Mouse (Mus musculus) CH12.LX (cell line): Measurements from ENCODE around the gene Scgb1a1. TPM values are rescaled to one million over a fixed set of nuclear protein-coding genes. Genes with fewer than 3 reads are reported as not detected.

Experiments used
- DNase-seq: peaks from one replicate; pipeline ENCODE4 v3.0.0-alpha.2; 2013; ENCODE audit errors: extremely low read depth
- H3K27ac ChIP-seq: 2 replicates; pipeline ENCODE4 v1.5.1; 2012; ENCODE audit warnings: low read depth, mild to moderate bottlenecking, control low read depth, moderate library complexity; ENCODE audit not compliant: insufficient read depth
- H3K27me3 ChIP-seq: replicated peaks from 2 replicates; pipeline ENCODE3; 2012; ENCODE audit warnings: inconsistent platforms
- H3K36me3 ChIP-seq, 2 experiments: replicated peaks in 1 of 2; 2 replicates each; pipeline versions ENCODE3 to v1.6.1; 2012; ENCODE audit warnings: inconsistent platforms in 1 of 2, low read length in 1 of 2, mild to moderate bottlenecking in 1 of 2, mixed read lengths in 1 of 2, moderate library complexity in 1 of 2; ENCODE audit not compliant: control insufficient read depth in 1 of 2, insufficient read depth in 1 of 2
- H3K4me1 ChIP-seq, 2 experiments: 2 replicates each; pipeline ENCODE4 v1.6.1; 2012; ENCODE audit warnings: inconsistent platforms in 1 of 2, moderate library complexity in 1 of 2; ENCODE audit not compliant: insufficient read depth in 2 of 2, control insufficient read depth in 1 of 2
- H3K4me2 ChIP-seq: 2 replicates; pipeline ENCODE4 v1.6.1; 2012; ENCODE audit warnings: low read depth, mild to moderate bottlenecking, control low read depth; ENCODE audit not compliant: poor library complexity, insufficient read depth, severe bottlenecking
- H3K4me3 ChIP-seq, 3 experiments: fragments of 150-350 bp in 1 of 3; sonication (generic) in 1 of 3; replicated peaks in 1 of 3; 2 replicates each; pipeline versions ENCODE3 to v1.5.1; 2011 to 2012; ENCODE audit warnings: low read depth in 2 of 3, low read length in 2 of 3, mild to moderate bottlenecking in 2 of 3, moderate library complexity in 2 of 3, control low read depth in 1 of 3, improper control_type of control experiment in 1 of 3, inconsistent platforms in 1 of 3, mixed read lengths in 1 of 3; ENCODE audit not compliant: poor library complexity in 1 of 3
- H3K79me2 ChIP-seq: replicated peaks from 2 replicates; pipeline ENCODE4 v1.6.1; 2012; ENCODE audit warnings: mild to moderate bottlenecking, moderate library complexity; ENCODE audit not compliant: control insufficient read depth, poor library complexity, insufficient read depth, severe bottlenecking; ENCODE audit errors: extremely low read depth
- H3K9ac ChIP-seq: 2 replicates; pipeline ENCODE4 v1.6.1; 2012; ENCODE audit warnings: low read depth, mild to moderate bottlenecking, control low read depth, moderate library complexity; ENCODE audit not compliant: insufficient read depth
- H3K9me3 ChIP-seq: replicated peaks from 2 replicates; pipeline ENCODE3; 2012; ENCODE audit warnings: low read length, inconsistent platforms, mixed read lengths
- BHLHE40 ChIP-seq: IDR thresholded peaks from 2 replicates; pipeline ENCODE4 v1.6.1; 2011; ENCODE audit warnings: mild to moderate bottlenecking, low read depth, low read length, improper control_type of control experiment
- CHD1 ChIP-seq: IDR thresholded peaks from 2 replicates; pipeline ENCODE4 v1.6.1; 2012; ENCODE audit warnings: low read depth, low read length, improper control_type of control experiment, inconsistent platforms
- CHD2 ChIP-seq: IDR thresholded peaks from 2 replicates; pipeline ENCODE4 v1.6.1; 2011; ENCODE audit warnings: low read length, improper control_type of control experiment
- CTCF ChIP-seq, 2 experiments: IDR thresholded peaks in 1 of 2; conservative IDR thresholded peaks in 1 of 2; 2 replicates each; pipeline ENCODE4 v1.5.1; 2011 to 2012; ENCODE audit warnings: low read depth in 2 of 2, low read length in 2 of 2, improper control_type of control experiment in 1 of 2, inconsistent platforms in 1 of 2, mild to moderate bottlenecking in 1 of 2, moderate library complexity in 1 of 2
- E2F4 ChIP-seq: IDR thresholded peaks from 2 replicates; pipeline ENCODE4 v1.6.1; 2011; ENCODE audit warnings: low read depth, low read length, improper control_type of control experiment; ENCODE audit not compliant: insufficient replicate concordance
- ELF1 ChIP-seq: IDR thresholded peaks from 2 replicates; pipeline ENCODE4 v1.6.1; 2014; ENCODE audit warnings: low read depth, mild to moderate bottlenecking, inconsistent platforms, low read length, improper control_type of control experiment
- EP300 ChIP-seq: IDR thresholded peaks from 2 replicates; pipeline ENCODE4 v1.6.1; 2011; ENCODE audit warnings: low read length, improper control_type of control experiment
- GABPA ChIP-seq: IDR thresholded peaks from 2 replicates; pipeline ENCODE4 v1.6.1; 2012; ENCODE audit warnings: low read depth, low read length, improper control_type of control experiment, inconsistent platforms; ENCODE audit not compliant: insufficient replicate concordance
- HCFC1 ChIP-seq: IDR thresholded peaks from 2 replicates; pipeline ENCODE4 v1.6.1; 2012; ENCODE audit warnings: low read depth, mild to moderate bottlenecking, inconsistent platforms, low read length, improper control_type of control experiment
- IRF4 ChIP-seq: IDR thresholded peaks from 2 replicates; pipeline ENCODE4 v1.6.1; 2014; ENCODE audit warnings: low read depth, mild to moderate bottlenecking, inconsistent platforms, low read length, improper control_type of control experiment
- JUN ChIP-seq: IDR thresholded peaks from 2 replicates; pipeline ENCODE4 v1.6.1; 2011; ENCODE audit warnings: low read depth, mild to moderate bottlenecking, low read length, improper control_type of control experiment, moderate library complexity; ENCODE audit not compliant: insufficient read depth
- KAT2A ChIP-seq: IDR thresholded peaks from 2 replicates; pipeline ENCODE4 v1.6.1; 2012; ENCODE audit warnings: low read length, improper control_type of control experiment, inconsistent platforms; ENCODE audit not compliant: insufficient replicate concordance
- MAX ChIP-seq: IDR thresholded peaks from 2 replicates; pipeline ENCODE4 v1.6.1; 2011; ENCODE audit warnings: low read length, improper control_type of control experiment
- MXI1 ChIP-seq: IDR thresholded peaks from 2 replicates; pipeline ENCODE4 v1.6.1; 2011; ENCODE audit warnings: mild to moderate bottlenecking, low read depth, low read length, improper control_type of control experiment
- MYC ChIP-seq: IDR thresholded peaks from 2 replicates; pipeline ENCODE4 v1.6.1; 2011; ENCODE audit warnings: low read depth, mild to moderate bottlenecking, improper control_type of control experiment, low read length
- NELFE ChIP-seq: IDR thresholded peaks from 2 replicates; pipeline ENCODE4 v1.6.1; 2011; ENCODE audit warnings: low read depth, low read length, improper control_type of control experiment
- PAX5 ChIP-seq: IDR thresholded peaks from 2 replicates; pipeline ENCODE4 v1.6.1; 2012; ENCODE audit warnings: low read length, inconsistent platforms, mixed read lengths
- POLR2A ChIP-seq: IDR thresholded peaks from 2 replicates; pipeline ENCODE4 v1.6.1; 2011; ENCODE audit warnings: low read depth, mild to moderate bottlenecking, improper control_type of control experiment, low read length
- POLR2AphosphoS2 ChIP-seq: IDR thresholded peaks from 2 replicates; pipeline ENCODE4 v1.6.1; 2011; ENCODE audit warnings: low read depth, low read length, improper control_type of control experiment
- RAD21 ChIP-seq: IDR thresholded peaks from 2 replicates; pipeline ENCODE4 v1.6.1; 2011; ENCODE audit warnings: low read depth, mild to moderate bottlenecking, low read length, improper control_type of control experiment, moderate library complexity
- RCOR1 ChIP-seq: conservative IDR thresholded peaks from 2 replicates; pipeline ENCODE4 v1.6.1; 2012; ENCODE audit warnings: low read depth, mild to moderate bottlenecking, inconsistent platforms, low read length, improper control_type of control experiment
- SIN3A ChIP-seq: IDR thresholded peaks from 2 replicates; pipeline ENCODE4 v1.6.1; 2012; ENCODE audit warnings: low read length, improper control_type of control experiment, inconsistent platforms
- SMC3 ChIP-seq: IDR thresholded peaks from 2 replicates; pipeline ENCODE4 v1.6.1; 2011; ENCODE audit warnings: low read depth, low read length, improper control_type of control experiment
- TBP ChIP-seq: conservative IDR thresholded peaks from 2 replicates; pipeline ENCODE4 v1.6.1; 2011; ENCODE audit warnings: low read depth, low read length, improper control_type of control experiment
- TCF12 ChIP-seq: IDR thresholded peaks from 2 replicates; pipeline ENCODE4 v1.6.1; 2014; ENCODE audit warnings: low read depth, mild to moderate bottlenecking, inconsistent platforms, low read length, improper control_type of control experiment
- UBTF ChIP-seq: IDR thresholded peaks from 2 replicates; pipeline ENCODE4 v1.6.1; 2012; ENCODE audit warnings: low read depth, mild to moderate bottlenecking, inconsistent platforms, low read length, improper control_type of control experiment, moderate library complexity
- USF1 ChIP-seq: IDR thresholded peaks from 2 replicates; pipeline ENCODE4 v1.6.1; 2014; ENCODE audit warnings: low read depth, mild to moderate bottlenecking, inconsistent platforms, low read length, improper control_type of control experiment
- USF2 ChIP-seq: conservative IDR thresholded peaks from 2 replicates; pipeline ENCODE4 v1.6.1; 2011; ENCODE audit warnings: low read depth, low read length, improper control_type of control experiment
- ZC3H11A ChIP-seq: IDR thresholded peaks from 2 replicates; pipeline ENCODE4 v1.6.1; 2012; ENCODE audit warnings: low read depth, mild to moderate bottlenecking, inconsistent platforms, low read length, improper control_type of control experiment
- dilution Hi-C: fragments of 300-500 bp; cut with MboI; formaldehyde crosslinking; loops from 2 replicates; pipeline ENCODE4 v1.14.3; 2020; ENCODE audit warnings: low sequenced_read_pairs; ENCODE audit not compliant: extremely low pct_unique_long_range_greater_than_20kb, extremely low pct_ligation_motif_present
- in situ Hi-C: fragments of 300-500 bp; cut with MboI; formaldehyde crosslinking; loops from 3 replicates; pipeline ENCODE4 v1.14.3; 2019; ENCODE audit warnings: low sequenced_read_pairs, low pct_ligation_motif_present, low pct_unique_long_range_greater_than_20kb, mixed read lengths
- polyA plus RNA-seq: library from polyadenylated mRNA; unstranded; fragments of >175 nt; gene quantifications from 2 replicates; pipeline ENCODE4 v1.2.1, GENCODE M21; 2012; ENCODE audit warnings: low read depth; ENCODE audit not compliant: insufficient read length
- total RNA-seq, 2 experiments: library from RNA; depleted of rRNA; stranded (reverse); fragments of 300-350 nt in 1 of 2; fragments of >200 nt in 1 of 2; gene quantifications; 2 replicates each; pipeline ENCODE4 v1.2.3; 2012 to 2014

Gene Scgb1a1
- total and polyA plus RNA-seq, 3 experiments, result not detected

DNA sequence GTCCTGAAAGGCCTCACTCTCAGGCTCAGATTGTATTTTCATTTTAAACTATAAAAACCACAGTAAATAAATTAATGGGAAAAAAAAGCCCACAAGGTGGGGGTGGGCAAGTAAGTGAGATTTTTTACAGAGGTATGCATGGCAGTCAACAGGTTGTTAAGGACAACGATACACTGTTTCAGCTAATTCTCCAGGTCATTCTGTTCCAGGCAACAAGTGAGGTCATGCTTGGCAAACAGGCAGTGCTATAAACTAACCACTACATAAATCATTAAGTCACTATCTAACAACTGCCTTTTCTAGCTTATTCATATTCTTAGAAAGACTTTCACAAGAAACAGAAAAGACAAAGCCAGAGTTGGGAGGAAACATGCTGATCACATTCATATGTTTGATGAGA is 42.2 kb upstream of the Scgb1a1 start:
- Histone ChIP-seq H3K9me3 (peaks cover 7% of the 10 kb centered on the region), H3K27ac (no peak overlapping the region), H3K79me2 (peaks cover 10% of the 10 kb centered on the region), H3K4me3 (no peak overlapping the region), H3K27me3 (no peaks in the 10 kb centered on the region), H3K36me3 (peaks cover 16 to 57% of the 10 kb centered on the region in 2 experiments), H3K4me2 (no peak overlapping the region), H3K4me1 (peaks cover 8 to 29% of the 10 kb centered on the region in 2 experiments), H3K9ac (no peak overlapping the region)
- in situ Hi-C loops (no loop called here), dilution Hi-C loops (no loop called here)
- TF ChIP-seq NELFE (no peak), POLR2A (no peak), SIN3A (no peak), RCOR1 (no peak), USF1 (no peak), ELF1 (no peak), POLR2AphosphoS2 (no peak), HCFC1 (no peak), USF2 (no peak), ZC3H11A (no peak), E2F4 (no peak), PAX5 (no peak), TCF12 (no peak), BHLHE40 (no peak), CHD1 (no peak), CTCF (conservative IDR thresholded peaks at IDR 0.05 in 1 of 2, IDR thresholded peaks at IDR 0.05 in 1 of 2; ENCODE audit: low read depth in 2 of 2, low read length in 2 of 2) (no peak), SMC3 (no peak)
- DNase-seq, result no peak

- Histone ChIP-seq H3K4me1 (peaks cover 8 to 22% of the 10 kb centered on the region in 2 experiments), H3K36me3 (peaks cover 16 to 57% of the 10 kb centered on the region in 2 experiments), H3K79me2 (peaks cover under 1% of the 10 kb centered on the region), H3K27me3 (no peaks in the 10 kb centered on the region), H3K4me2 (no peak overlapping the region), H3K27ac (no peak overlapping the region), H3K9ac (no peak overlapping the region), H3K4me3 (no peak overlapping the region), H3K9me3 (peaks cover 7% of the 10 kb centered on the region)
- dilution Hi-C loops, result no loop called here
- in situ Hi-C loops, result no loop called here
- no peak for DNase-seq
- TF ChIP-seq PAX5 (no peak), MYC (no peak), POLR2A (no peak), CHD2 (no peak), MXI1 (no peak), GABPA (no peak), BHLHE40 (no peak), IRF4 (no peak), CTCF (conservative IDR thresholded peaks at IDR 0.05 in 1 of 2, IDR thresholded peaks at IDR 0.05 in 1 of 2; ENCODE audit: low read depth in 2 of 2, low read length in 2 of 2) (no peak), EP300 (no peak), KAT2A (no peak), SMC3 (no peak), UBTF (no peak), ZC3H11A (no peak), MAX (no peak), RAD21 (no peak), TBP (no peak), E2F4 (no peak), JUN (no peak), RCOR1 (no peak)
Observed at GRCm38 (mm10) chr19:9128499-9129194, 40.9 kb upstream of the Scgb1a1 start.
